Mouse (Mus musculus): ENCODE results near the gene Fam24a. TPM values are rescaled to one million over a fixed set of nuclear protein-coding genes. Genes with fewer than 3 reads are reported as not detected.

The Fam24a gene
- polyA plus RNA-seq, 1 experiment from 2014 or later, result not detected

DNA sequence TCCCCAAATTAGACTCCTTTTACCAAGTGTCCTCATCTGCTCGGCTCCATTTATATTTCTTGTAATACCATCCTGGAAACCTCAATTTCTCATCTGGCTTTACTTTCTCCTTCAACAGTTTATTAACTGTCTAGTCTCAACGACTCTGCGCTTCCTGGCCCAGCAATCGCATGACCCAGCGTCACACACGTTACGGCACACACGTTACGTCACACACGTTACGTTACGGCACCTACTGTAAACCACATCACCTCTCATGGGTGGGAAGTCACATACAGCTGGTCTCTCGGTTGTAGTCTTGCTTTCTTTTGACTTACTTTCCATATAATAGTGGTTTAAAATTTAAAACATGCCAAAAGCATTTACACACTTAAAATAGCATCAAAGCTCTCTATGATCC, 22.4 kb downstream of the Fam24a start:
- Histone ChIP-seq H3K27ac (no peak overlapping the region), H3K36me3 (peaks cover 92% of the 10 kb centered on the region), H3K4me3 (no peak overlapping the region), H3K4me1 (replicated peaks) (peaks cover 3% of the 10 kb centered on the region), H3K9me3 (no peaks in the 10 kb centered on the region), H3K27me3 (ENCODE audit: insufficient read depth, poor library complexity, severe bottlenecking) (no peaks in the 10 kb centered on the region)
- 96% methylated on average over 13 of the region's 13 CpGs for WGBS
- no peak for DNase-seq (ENCODE audit: low spot score)

DNA sequence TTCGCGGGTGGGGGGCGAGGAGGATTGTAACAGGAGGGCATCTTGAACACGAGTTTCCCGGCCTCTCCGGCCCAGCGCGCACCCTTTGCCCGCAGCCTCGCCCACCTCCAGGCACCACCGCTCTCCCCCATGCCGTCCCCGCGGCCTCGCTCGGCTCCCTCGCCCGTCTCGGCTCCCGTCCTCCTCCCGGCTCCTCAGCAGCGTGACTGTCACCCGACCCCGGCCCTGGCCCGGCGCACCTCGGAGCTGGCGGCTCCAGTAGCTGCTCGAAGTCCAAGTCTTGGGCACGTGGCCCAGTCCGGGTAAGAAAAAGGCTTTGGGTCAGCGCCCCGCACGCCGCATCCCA, 28.6 kb downstream of the Fam24a start:
- WGBS, result under 1% methylated on average over 35 of the region's 35 CpGs
- Histone ChIP-seq H3K4me3 (peak overlapping the region; percentile 91), H3K36me3 (peaks cover 38% of the 10 kb centered on the region), H3K9me3 (no peaks in the 10 kb centered on the region), H3K4me1 (replicated peaks) (peaks cover 20% of the 10 kb centered on the region), H3K27ac (peak overlapping the region; percentile 95), H3K27me3 (ENCODE audit: insufficient read depth, poor library complexity, severe bottlenecking) (peaks cover 6% of the 10 kb centered on the region; the same call in 1 of the 2 replicates)
- DNase-seq (ENCODE audit: low spot score), result no peak

DNA sequence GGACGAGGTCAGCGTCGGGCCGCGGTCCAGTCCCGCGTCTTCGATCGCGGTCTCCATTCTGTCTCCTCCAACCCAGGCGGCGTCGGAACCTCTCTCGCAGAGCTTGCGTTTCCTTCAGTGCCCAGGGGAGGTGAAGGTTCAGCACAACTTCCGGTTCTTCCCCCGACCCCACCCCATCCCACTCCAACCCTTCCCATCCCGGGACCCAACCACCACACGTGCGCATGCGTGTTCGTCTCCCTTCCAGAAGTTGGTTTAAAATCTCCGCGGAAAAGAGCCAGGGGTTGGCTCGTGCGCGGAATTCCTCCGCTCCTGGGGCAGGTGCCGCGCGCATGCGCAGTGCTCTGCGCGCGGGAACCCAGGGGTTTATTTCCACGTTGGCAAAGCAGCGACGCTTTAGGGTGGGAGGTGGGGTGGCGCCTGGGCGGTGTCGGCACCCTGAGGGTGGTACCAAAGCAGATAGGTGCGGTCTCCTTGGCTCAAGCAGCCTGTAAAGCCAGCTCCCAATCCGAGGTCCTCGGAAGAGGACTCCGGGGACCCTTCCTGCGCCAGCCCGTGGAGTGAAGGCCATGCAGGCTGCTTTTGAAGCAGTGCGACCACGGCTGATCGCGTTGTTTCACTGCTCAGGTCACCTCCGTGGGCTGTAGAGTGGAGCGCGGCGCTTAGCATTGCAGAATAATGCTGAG, 29.1 kb downstream of the Fam24a start, which contains the start of gene 2310057M21Rik:
TSS of gene 2310057M21Rik (minus strand) at position 145 of the 686 bp plus-strand sequence.
- Histone ChIP-seq H3K27me3 (ENCODE audit: insufficient read depth, poor library complexity, severe bottlenecking) (peaks cover 6% of the 10 kb centered on the region; the same call in 1 of the 2 replicates), H3K4me1 (replicated peaks) (peaks cover 20% of the 10 kb centered on the region), H3K27ac (peak within 1 kb of the TSS; percentile 95), H3K9me3 (no peaks in the 10 kb centered on the region), H3K36me3 (peaks cover 32% of the 10 kb centered on the region), H3K4me3 (peak within 1 kb of the TSS; percentile 91)
- WGBS, result under 1% methylated on average over 55 of the region's 55 CpGs
- peak; percentile 96 for DNase-seq (ENCODE audit: low spot score)

DNA sequence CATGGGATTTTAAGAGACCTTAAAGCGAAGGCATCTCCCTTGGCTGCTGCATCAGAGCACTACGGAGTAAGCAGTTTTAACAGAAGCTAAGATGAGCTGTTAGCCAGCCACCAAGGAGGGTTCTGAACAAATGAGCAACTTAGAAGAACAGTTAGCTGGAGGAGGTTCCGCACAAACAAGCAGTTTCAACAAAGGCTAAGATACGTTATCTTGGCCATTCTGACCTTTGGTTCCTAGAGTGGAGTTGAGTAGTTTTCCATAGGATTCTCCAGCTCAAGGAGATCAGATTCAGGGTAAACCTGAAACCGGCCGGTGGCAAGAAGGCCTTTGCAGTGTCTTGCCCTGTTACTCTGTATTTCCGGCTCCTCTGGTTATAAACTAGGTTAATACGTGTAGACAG, 30.5 kb downstream of the Fam24a start:
- Histone ChIP-seq H3K27me3 (ENCODE audit: insufficient read depth, poor library complexity, severe bottlenecking) (peaks cover 6% of the 10 kb centered on the region; the same call in 1 of the 2 replicates), H3K36me3 (peaks cover 19% of the 10 kb centered on the region), H3K27ac (no peak overlapping the region), H3K4me1 (replicated peaks) (peaks cover 20% of the 10 kb centered on the region), H3K4me3 (no peak overlapping the region), H3K9me3 (no peaks in the 10 kb centered on the region)
- no peak for DNase-seq (ENCODE audit: low spot score)
- 91% methylated on average over 8 of the region's 8 CpGs for WGBS

DNA sequence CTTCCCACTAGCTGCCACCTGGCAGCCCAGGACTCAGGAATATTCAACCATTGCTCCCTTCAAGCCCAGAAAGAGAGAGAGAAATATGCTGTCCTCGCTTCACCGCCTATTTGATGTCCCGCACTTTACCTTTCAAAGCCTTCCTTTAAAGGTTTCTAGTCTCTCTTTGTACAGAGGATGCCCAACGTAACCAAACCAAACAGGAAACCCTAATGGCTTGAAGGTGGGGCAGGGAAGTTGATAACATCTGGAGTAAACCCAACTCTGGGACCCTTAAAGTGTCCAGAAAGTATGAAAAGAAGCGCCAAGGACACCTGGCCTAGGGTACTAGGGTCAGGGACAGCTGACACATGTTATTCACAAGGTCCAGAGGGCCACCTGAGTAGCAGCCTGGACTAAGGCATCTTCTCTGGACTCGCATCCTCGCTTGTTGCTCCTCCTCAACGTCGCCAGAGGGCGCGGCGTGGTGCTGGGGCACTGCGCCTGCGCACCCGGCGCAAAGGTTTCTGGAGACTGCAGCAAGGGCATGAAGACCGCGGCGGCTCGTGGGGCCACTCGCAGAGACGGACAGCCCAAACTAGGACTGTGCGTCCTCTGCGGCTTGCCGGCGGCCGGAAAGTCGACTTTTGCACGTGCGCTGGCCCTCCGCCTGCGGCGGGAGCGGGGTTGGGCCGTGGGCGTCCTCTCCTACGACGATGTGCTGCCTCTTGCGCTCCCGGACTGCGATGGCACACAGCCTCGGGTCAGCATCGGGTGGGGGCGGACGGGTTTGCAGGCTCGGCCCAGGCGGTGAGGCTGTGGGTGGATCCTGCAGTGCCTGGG, 37.2 kb downstream of the Fam24a start, which contains the start of gene Pstk:
TSS of gene Pstk (plus strand) at position 494 of the 822 bp plus-strand sequence.
- WGBS, result 5% methylated on average over 47 of the region's 47 CpGs
- Histone ChIP-seq H3K36me3 (peaks cover 19% of the 10 kb centered on the region), H3K4me1 (replicated peaks) (peaks cover 16% of the 10 kb centered on the region), H3K27ac (peak within 1 kb of the TSS; percentile 92), H3K9me3 (no peaks in the 10 kb centered on the region), H3K4me3 (peak within 1 kb of the TSS; percentile 63), H3K27me3 (ENCODE audit: insufficient read depth, poor library complexity, severe bottlenecking) (no peaks in the 10 kb centered on the region)
- peak; percentile 92 for DNase-seq (ENCODE audit: low spot score)

DNA sequence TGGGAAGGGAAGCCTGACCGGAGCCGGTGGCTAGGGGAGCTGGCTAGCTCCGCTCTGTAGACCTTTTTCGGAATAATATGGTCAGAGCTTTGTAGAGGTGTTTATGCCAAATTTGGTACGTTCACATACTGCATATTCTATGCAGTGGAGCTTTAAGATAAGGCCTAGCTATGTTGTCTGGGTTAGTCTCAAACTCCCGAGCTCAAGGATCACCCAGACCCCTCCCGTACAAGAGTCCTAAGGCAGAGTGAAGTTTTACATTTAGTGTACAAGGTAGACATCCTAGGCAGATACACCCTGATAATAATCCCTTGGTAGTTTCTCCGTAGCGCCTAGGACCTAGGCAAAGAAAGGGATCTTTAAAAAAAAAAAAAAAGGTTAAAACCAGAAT, 37.8 kb downstream of the Fam24a start:
- Histone ChIP-seq H3K4me3 (peak overlapping the region; percentile 63), H3K9me3 (no peaks in the 10 kb centered on the region), H3K36me3 (peaks cover 19% of the 10 kb centered on the region), H3K27ac (peak overlapping the region; percentile 92), H3K27me3 (ENCODE audit: insufficient read depth, poor library complexity, severe bottlenecking) (no peaks in the 10 kb centered on the region), H3K4me1 (replicated peaks) (peaks cover 16% of the 10 kb centered on the region)
- WGBS, result 9% methylated on average over 9 of the region's 9 CpGs
- no peak for DNase-seq (ENCODE audit: low spot score)

DNA sequence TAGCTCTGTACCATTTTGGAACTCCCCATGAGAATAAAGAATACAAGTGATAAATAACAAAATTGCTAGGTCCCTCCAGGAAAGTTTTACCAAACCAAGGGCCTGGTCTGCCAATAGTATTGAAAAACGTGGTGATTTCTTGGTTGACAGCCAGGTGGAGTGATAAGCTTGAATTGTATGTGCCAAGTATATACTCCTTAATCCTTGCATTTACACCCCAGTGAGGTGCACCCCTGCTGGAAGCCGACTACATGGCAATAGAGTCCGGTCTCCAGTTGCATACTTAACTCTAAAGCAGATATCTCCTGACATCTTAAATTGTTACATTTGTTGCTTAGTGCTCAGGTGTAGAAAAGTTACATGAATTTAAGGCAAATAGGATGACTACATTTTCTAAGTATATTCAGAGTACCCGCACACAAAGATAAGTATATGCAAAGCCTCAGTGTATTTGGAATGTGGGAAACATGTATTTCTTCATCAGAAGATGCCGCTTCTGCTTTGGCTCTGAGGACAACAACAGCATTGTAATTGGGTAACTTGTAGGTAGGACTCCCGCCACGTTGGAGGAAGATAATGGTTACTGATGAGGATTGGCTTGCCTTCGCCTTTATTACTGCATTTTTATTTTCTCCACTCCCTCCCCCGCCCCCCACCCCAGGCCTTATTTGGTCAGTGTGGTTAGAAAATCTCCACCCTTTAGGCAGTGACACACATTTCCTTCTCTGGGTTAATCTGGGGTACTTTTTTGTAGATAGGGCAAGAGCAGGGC, 38.4 kb downstream of the Fam24a start:
- DNase-seq (ENCODE audit: low spot score), result no peak
- Histone ChIP-seq H3K27ac (peak overlapping the region; percentile 92; the same call in 1 of the 2 replicates), H3K4me3 (peak overlapping the region; percentile 63), H3K4me1 (replicated peaks) (peaks cover 16% of the 10 kb centered on the region), H3K27me3 (ENCODE audit: insufficient read depth, poor library complexity, severe bottlenecking) (no peaks in the 10 kb centered on the region), H3K9me3 (no peaks in the 10 kb centered on the region), H3K36me3 (peaks cover 19% of the 10 kb centered on the region)
- 77% methylated on average over 9 of the region's 9 CpGs for WGBS

Other genes with a start within 250 kb of the Fam24a start
- not detected in 2 replicates for gene 4933402N03Rik, start 187.6 kb upstream of the Fam24a start, polyA plus RNA-seq (2016; fragmentation: Nextera tagmentation; extraction: Ambion mirVana)
- 0.02 TPM in 1 of 2 replicates, not detected in the other for gene 5430419D17Rik, start 159.5 kb upstream of the Fam24a start, polyA plus RNA-seq (2016; fragmentation: Nextera tagmentation; extraction: Ambion mirVana)
- gene Cuzd1, start 11.6 kb upstream of the Fam24a start, polyA plus RNA-seq (2016; fragmentation: Nextera tagmentation; extraction: Ambion mirVana), result not detected in 2 replicates
- gene Fam24b, start 4.3 kb upstream of the Fam24a start, polyA plus RNA-seq (2016; fragmentation: Nextera tagmentation; extraction: Ambion mirVana), result not detected in 2 replicates
- gene 2310057M21Rik, start 28.9 kb downstream of the Fam24a start, polyA plus RNA-seq (2016; fragmentation: Nextera tagmentation; extraction: Ambion mirVana), result 20.8 and 21.5 TPM in 2 replicates
- 68.1 and 70.9 TPM in 2 replicates for gene Pstk, start 37.3 kb downstream of the Fam24a start, polyA plus RNA-seq (2016; fragmentation: Nextera tagmentation; extraction: Ambion mirVana)
- 15.2 and 16.3 TPM in 2 replicates for gene Ikzf5, start 76.7 kb downstream of the Fam24a start, polyA plus RNA-seq (2016; fragmentation: Nextera tagmentation; extraction: Ambion mirVana)
- 63.0 and 68.4 TPM in 2 replicates for gene Acadsb, start 76.7 kb downstream of the Fam24a start, polyA plus RNA-seq (2016; fragmentation: Nextera tagmentation; extraction: Ambion mirVana)
- gene Hmx3, start 209.0 kb downstream of the Fam24a start, polyA plus RNA-seq (2016; fragmentation: Nextera tagmentation; extraction: Ambion mirVana), result 0.61 and 0.93 TPM in 2 replicates
- 0.91 and 1.2 TPM in 2 replicates for gene Hmx2, start 214.9 kb downstream of the Fam24a start, polyA plus RNA-seq (2016; fragmentation: Nextera tagmentation; extraction: Ambion mirVana)
- gene Bub3, start 226.4 kb downstream of the Fam24a start, polyA plus RNA-seq (2016; fragmentation: Nextera tagmentation; extraction: Ambion mirVana), result 306 and 322 TPM in 2 replicates

Measured in hindbrain, embryonic 10.5 days (tissue).